Mouse (Mus musculus) C2C12 (cell line): ENCODE results near the gene Hist1h2ak.

Experiments used
- CEBPB ChIP-seq: IDR thresholded peaks from one replicate; pipeline ENCODE4 v1.6.1; 2011; ENCODE audit warnings: low read depth, mild to moderate bottlenecking, control low read depth, moderate library complexity
- CTCF ChIP-seq: IDR thresholded peaks from one replicate; pipeline ENCODE4 v1.5.1; 2011; ENCODE audit not compliant: control insufficient read depth, insufficient read depth, insufficient read length
- FOSL1 ChIP-seq: IDR thresholded peaks from one replicate; pipeline ENCODE4 v1.8.0; 2011; ENCODE audit warnings: mild to moderate bottlenecking, low read length; ENCODE audit not compliant: poor library complexity, insufficient read depth, severe bottlenecking
- MAX ChIP-seq: IDR thresholded peaks from one replicate; pipeline ENCODE4 v1.6.1; 2011; ENCODE audit warnings: mild to moderate bottlenecking, control low read depth
- MYOD1 ChIP-seq: IDR thresholded peaks from one replicate; pipeline ENCODE4 v1.6.1; 2011; ENCODE audit warnings: low read depth; ENCODE audit not compliant: control insufficient read depth, insufficient read length
- MYOG ChIP-seq: IDR thresholded peaks from one replicate; pipeline ENCODE4 v1.6.1; 2011; ENCODE audit not compliant: control insufficient read depth, insufficient read length; ENCODE audit errors: extremely low read depth
- USF1 ChIP-seq: IDR thresholded peaks from one replicate; pipeline ENCODE4 v1.6.1; 2011; ENCODE audit warnings: low read depth, mild to moderate bottlenecking, control low read depth, moderate library complexity

DNA sequence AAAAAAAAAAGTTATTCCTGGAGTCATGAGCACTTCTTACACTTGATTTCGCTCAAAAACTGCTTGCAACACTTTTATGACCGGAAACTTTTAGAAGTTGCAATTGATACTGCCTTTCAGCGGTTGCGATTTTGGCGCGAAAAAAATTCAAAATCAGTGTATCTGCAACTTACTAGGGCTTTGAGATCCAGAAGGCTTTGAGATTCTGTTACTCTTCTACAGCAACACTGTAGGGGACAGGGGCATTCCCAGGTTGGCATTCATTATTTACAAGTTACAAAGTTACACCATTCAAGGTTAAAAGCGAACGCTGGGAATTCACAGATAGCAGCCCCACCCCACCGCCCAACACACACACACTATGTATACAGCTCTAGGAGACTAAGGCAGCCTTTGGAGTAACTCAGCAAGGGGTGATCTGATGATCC lies 30.1 kb upstream of the Hist1h2ak start:
- TF ChIP-seq CTCF, result no peak
- no peak for TF ChIP-seq USF1
- no peak for TF ChIP-seq FOSL1
- no peak for TF ChIP-seq MAX
- TF ChIP-seq MYOG, result no peak
- no peak for TF ChIP-seq CEBPB
- TF ChIP-seq MYOD1, result no peak
